In the genomic region with DNA sequence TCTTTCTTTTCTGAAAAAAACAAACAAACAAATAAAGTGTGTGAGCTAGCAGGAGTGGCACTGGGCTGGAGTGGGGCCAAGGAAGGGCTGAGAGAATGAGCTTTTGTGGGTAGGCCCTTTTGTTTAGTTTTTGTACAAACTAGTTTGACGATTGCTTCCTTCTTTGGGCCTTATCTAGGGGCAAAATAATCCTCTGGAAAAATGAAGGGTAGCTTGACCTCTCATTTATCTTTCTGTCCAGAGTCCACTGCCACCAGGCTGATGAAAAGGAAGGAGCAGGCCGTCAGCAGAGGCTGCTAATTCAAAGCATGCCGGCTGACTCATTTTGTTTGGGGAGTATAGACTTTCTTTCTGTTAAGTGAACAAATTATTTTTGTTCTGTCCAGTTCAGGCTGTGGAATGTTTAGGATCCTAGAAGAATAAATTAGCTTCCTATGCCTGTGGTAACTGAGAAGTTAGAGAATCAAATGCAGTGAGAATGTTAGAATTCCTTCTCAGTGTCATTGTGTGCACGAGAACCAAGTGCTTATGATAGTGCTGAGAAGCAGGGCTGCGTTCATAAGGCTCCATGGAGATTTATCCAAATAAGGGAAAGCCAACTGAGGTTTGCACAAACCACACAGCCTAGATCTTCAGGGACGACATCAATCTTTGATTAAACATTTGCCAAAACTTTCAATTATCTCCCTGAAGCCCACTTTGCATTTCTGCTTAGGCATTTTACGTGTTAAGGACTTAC, we compare ENCODE assay signal across 8 mouse cellular contexts.
DNase-seq lines count a peak whose midpoint lies in the region; ATAC-seq and TF ChIP-seq lines count a peak whose summit lies in the region.

No protein-coding gene starts in this region.

- H3K9me3 ChIP-seq in limb, embryonic 12.5 days, result no peaks in the 10 kb centered on the region

- no peak overlapping the region for H3K4me2 ChIP-seq in limb, embryonic 12.5 days

- peak overlapping the region; percentile 13; the same call in 1 of the 2 replicates for H3K27ac ChIP-seq in heart, adult 2 months
- peak overlapping the region; percentile 41; the same call in 1 of the 2 replicates for H3K27ac ChIP-seq in limb, embryonic 12.5 days
- no peak overlapping the region for H3K27ac ChIP-seq in left cerebral cortex, adult 2 months

- no peak for DNase-seq in heart, adult 2 months
- DNase-seq in heart, postnatal 14 days, result no peak
- DNase-seq in adrenal gland, postnatal 14 days, result peak; percentile 35
- peak; percentile 43 for DNase-seq in forelimb bud, embryonic 11.5 days (ENCODE audit: low read depth, low spot score)
- no peak for DNase-seq in left cerebral cortex, adult 2 months (ENCODE audit: extremely low spot score in 1 of 2, low spot score in 2 of 2)
- DNase-seq in cerebellum, adult 11-12 months, result no peak

- no peak overlapping the region for H3K4me3 ChIP-seq in heart, adult 2 months
- no peak overlapping the region for H3K4me3 ChIP-seq in limb, embryonic 12.5 days (replicated peaks)
- no peak overlapping the region for H3K4me3 ChIP-seq in left cerebral cortex, adult 2 months

- H3K9ac ChIP-seq in heart, adult 2 months (ENCODE audit: low read depth, low read length), result no peak overlapping the region
- H3K9ac ChIP-seq in limb, embryonic 12.5 days (replicated peaks), result no peak overlapping the region

- intact Hi-C loops in heart, adult 2 months (cut with DNase I), result no loop called here
- intact Hi-C loops in heart, postnatal 14 days (cut with DNase I), result no loop called here
- intact Hi-C loops in left cerebral cortex, adult 2 months (cut with DNase I), result no loop called here

- no peak for TF ChIP-seq EP300 in heart, adult 2 months (IDR thresholded peaks at IDR 0.05; ENCODE audit: insufficient read depth, low read depth, low read length)

- H3K27me3 ChIP-seq in heart, adult 2 months (ENCODE audit: control insufficient read depth, insufficient read depth, low read length), result no peaks in the 10 kb centered on the region
- no peaks in the 10 kb centered on the region for H3K27me3 ChIP-seq in limb, embryonic 12.5 days

- no peaks in the 10 kb centered on the region for H3K36me3 ChIP-seq in heart, adult 2 months (ENCODE audit: control insufficient read depth, insufficient read depth, low read length)
- H3K36me3 ChIP-seq in limb, embryonic 12.5 days, result no peaks in the 10 kb centered on the region

- WGBS in heart, adult 2 months, result 42% methylated on average over 7 of the region's 7 CpGs
- WGBS in limb, embryonic 12.5 days, result 21% methylated on average over 7 of the region's 7 CpGs

- TF ChIP-seq POLR2A in heart, adult 2 months (IDR thresholded peaks at IDR 0.05; ENCODE audit: insufficient read depth, low read depth, low read length), result no peak

- no peak for TF ChIP-seq CTCF in heart, adult 2 months (IDR thresholded peaks at IDR 0.05)
- TF ChIP-seq CTCF in left cerebral cortex, adult 2 months (IDR thresholded peaks at IDR 0.05), result no peak

- no peaks in the 10 kb centered on the region; the same call in 1 of the 2 replicates for H3K4me1 ChIP-seq in heart, adult 2 months (ENCODE audit: control insufficient read depth, insufficient read depth, low read length)
- H3K4me1 ChIP-seq in limb, embryonic 12.5 days (replicated peaks), result peaks cover 10% of the 10 kb centered on the region; the same call in 1 of the 2 replicates

- H3K79me2 ChIP-seq in heart, adult 2 months (replicated peaks; ENCODE audit: control insufficient read depth, insufficient read depth, low read length), result no peaks in the 10 kb centered on the region

- no peak for ATAC-seq in limb, embryonic 12.5 days (ENCODE audit: insufficient number of reproducible peaks, insufficient read depth, low FRiP score, low TSS enrichment, low read depth)
- no peak for ATAC-seq in activated CD4-positive, CD25-positive, alpha-beta regulatory T cell, adult 4 months

Comparison
In these comparisons a context has a peak if more than half of its experiments do, and no peak if none do; other contexts are left out.
1. DNase-seq: peak in adrenal gland, postnatal 14 days (single experiment) and forelimb bud, embryonic 11.5 days (single experiment); none in heart, adult 2 months (0 of 2), heart, postnatal 14 days (0 of 2), left cerebral cortex, adult 2 months (0 of 2) and cerebellum, adult 11-12 months (single experiment).